8 mouse cellular contexts compared by ENCODE assay signal in the genomic region with DNA sequence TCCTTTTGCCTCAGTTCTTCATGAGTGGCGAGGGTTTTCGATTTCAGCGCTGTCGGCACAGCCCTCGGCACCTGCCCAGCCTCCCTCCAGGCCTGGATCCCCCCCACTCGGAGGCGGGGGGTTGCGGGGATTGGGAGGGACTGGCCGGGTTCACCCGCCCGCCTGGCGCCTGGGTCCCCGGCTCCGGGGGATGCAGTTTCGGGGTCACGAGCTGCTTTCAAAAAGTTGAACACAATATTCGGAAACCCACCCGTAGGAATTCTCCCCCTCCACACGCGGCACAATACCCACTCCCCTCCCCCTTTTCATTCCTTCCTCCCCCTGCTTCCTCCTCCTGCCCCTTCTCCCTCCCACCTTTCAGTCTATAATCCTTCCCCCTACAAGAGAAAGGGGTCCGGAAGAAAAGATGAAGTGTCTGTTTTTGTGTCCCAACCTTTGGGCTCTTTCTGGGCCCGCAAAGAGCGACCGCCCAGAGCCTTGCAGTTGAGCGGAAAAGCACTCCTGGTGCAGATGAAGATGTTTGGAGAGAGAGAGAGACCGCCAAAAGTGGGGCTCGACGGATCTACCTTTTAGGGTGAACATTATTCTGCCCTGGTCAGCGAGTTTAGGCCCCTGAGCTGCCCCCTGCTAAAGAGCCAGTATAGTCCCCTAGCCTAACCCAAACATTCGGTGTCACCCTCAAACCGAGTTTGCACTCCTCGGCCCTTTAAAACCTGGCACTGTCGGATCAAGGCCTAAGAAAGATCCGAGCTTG. TPM values are rescaled to one million over a fixed set of nuclear protein-coding genes. Genes with fewer than 3 reads are reported as not detected.
A peak's percentile ranks its signal among the peaks of the same experiment; 100 is the strongest.
DNase-seq lines count a peak whose midpoint lies in the region; ATAC-seq and TF ChIP-seq lines count a peak whose summit lies in the region.

No protein-coding gene starts in this region.

- WGBS in heart, postnatal 0 days = 3% methylated on average over 34 of the region's 34 CpGs
- WGBS in heart, adult 2 months = 4% methylated on average over 34 of the region's 34 CpGs
- WGBS in embryonic facial prominence, embryonic 11.5 days = under 1% methylated on average over 34 of the region's 34 CpGs
- WGBS in hindbrain, embryonic 12.5 days = under 1% methylated on average over 34 of the region's 34 CpGs
- WGBS in midbrain, embryonic 15.5 days = 1% methylated on average over 34 of the region's 34 CpGs

- H3K79me2 ChIP-seq in heart, adult 2 months (replicated peaks; ENCODE audit: control insufficient read depth, insufficient read depth, low read length) = no peaks in the 10 kb centered on the region

- H3K4me1 ChIP-seq in heart, postnatal 0 days (ENCODE audit: control insufficient read depth, insufficient read depth) = peaks cover 5% of the 10 kb centered on the region; the same call in 1 of the 2 replicates
- H3K4me1 ChIP-seq in heart, adult 2 months (ENCODE audit: control insufficient read depth, insufficient read depth, low read length) = no peaks in the 10 kb centered on the region
- 0 out of 2 replicates have a peak, but pooled peaks cover 4% of the 10 kb centered on the region for H3K4me1 ChIP-seq in embryonic facial prominence, embryonic 11.5 days (ENCODE audit: control insufficient read depth, insufficient read depth, low read length)
- H3K4me1 ChIP-seq in hindbrain, embryonic 12.5 days = peaks cover 23% of the 10 kb centered on the region
- H3K4me1 ChIP-seq in midbrain, embryonic 15.5 days = peaks cover 17% of the 10 kb centered on the region

- peaks cover 100% of the 10 kb centered on the region for H3K27me3 ChIP-seq in heart, postnatal 0 days (ENCODE audit: control insufficient read depth, insufficient read depth, low read length)
- peaks cover 41% of the 10 kb centered on the region for H3K27me3 ChIP-seq in heart, adult 2 months (ENCODE audit: control insufficient read depth, insufficient read depth, low read length)
- peaks cover 86% of the 10 kb centered on the region for H3K27me3 ChIP-seq in embryonic facial prominence, embryonic 11.5 days (ENCODE audit: control insufficient read depth, insufficient read depth, low read length)
- H3K27me3 ChIP-seq in hindbrain, embryonic 12.5 days = peaks cover 100% of the 10 kb centered on the region
- peaks cover 84% of the 10 kb centered on the region for H3K27me3 ChIP-seq in midbrain, embryonic 15.5 days (replicated peaks)

- no peak for TF ChIP-seq CTCF in heart, postnatal 0 days (IDR thresholded peaks at IDR 0.05; ENCODE audit: low read depth)
- no peak for TF ChIP-seq CTCF in heart, adult 2 months (IDR thresholded peaks at IDR 0.05)

- intact Hi-C loops in heart, adult 2 months (cut with DNase I) = no loop called here

- H3K9me3 ChIP-seq in heart, postnatal 0 days (replicated peaks; ENCODE audit: control insufficient read depth, low read length) = no peaks in the 10 kb centered on the region
- H3K9me3 ChIP-seq in embryonic facial prominence, embryonic 11.5 days (replicated peaks; ENCODE audit: control insufficient read depth, low read length) = no peaks in the 10 kb centered on the region
- no peaks in the 10 kb centered on the region for H3K9me3 ChIP-seq in hindbrain, embryonic 12.5 days (replicated peaks)
- no peaks in the 10 kb centered on the region for H3K9me3 ChIP-seq in midbrain, embryonic 15.5 days

- no peak for TF ChIP-seq EP300 in heart, postnatal 0 days (IDR thresholded peaks at IDR 0.05; ENCODE audit: low read depth)
- TF ChIP-seq EP300 in heart, adult 2 months (IDR thresholded peaks at IDR 0.05; ENCODE audit: insufficient read depth, low read depth, low read length) = no peak

- peak overlapping the region; percentile 25 for H3K4me3 ChIP-seq in heart, postnatal 0 days (ENCODE audit: low read depth, low read length)
- H3K4me3 ChIP-seq in heart, adult 2 months = no peak overlapping the region
- H3K4me3 ChIP-seq in embryonic facial prominence, embryonic 11.5 days (ENCODE audit: low read depth, low read length) = peak overlapping the region; percentile 38
- H3K4me3 ChIP-seq in hindbrain, embryonic 12.5 days = peak overlapping the region; percentile 10; the same call in 1 of the 2 replicates
- peak overlapping the region; percentile 29 for H3K4me3 ChIP-seq in midbrain, embryonic 15.5 days

- H3K36me3 ChIP-seq in heart, postnatal 0 days (replicated peaks; ENCODE audit: control insufficient read depth, insufficient read depth, low read length) = no peaks in the 10 kb centered on the region
- no peaks in the 10 kb centered on the region for H3K36me3 ChIP-seq in heart, adult 2 months (ENCODE audit: control insufficient read depth, insufficient read depth, low read length)
- H3K36me3 ChIP-seq in embryonic facial prominence, embryonic 11.5 days (replicated peaks; ENCODE audit: control insufficient read depth, insufficient read depth, low read depth, low read length) = no peaks in the 10 kb centered on the region
- no peaks in the 10 kb centered on the region for H3K36me3 ChIP-seq in hindbrain, embryonic 12.5 days
- no peaks in the 10 kb centered on the region for H3K36me3 ChIP-seq in midbrain, embryonic 15.5 days (replicated peaks)

- no peak overlapping the region for H3K9ac ChIP-seq in heart, postnatal 0 days (replicated peaks; ENCODE audit: low read depth, low read length)
- H3K9ac ChIP-seq in heart, adult 2 months (ENCODE audit: low read depth, low read length) = no peak overlapping the region
- H3K9ac ChIP-seq in embryonic facial prominence, embryonic 11.5 days (replicated peaks; ENCODE audit: low read length) = peak overlapping the region; percentile 59
- 0 out of 2 replicates have a peak overlapping the region, but pooled peaks have one; percentile 13 for H3K9ac ChIP-seq in hindbrain, embryonic 12.5 days
- H3K9ac ChIP-seq in midbrain, embryonic 15.5 days = peak overlapping the region; percentile 19

- no peak overlapping the region for H3K27ac ChIP-seq in heart, postnatal 0 days (ENCODE audit: low read depth)
- H3K27ac ChIP-seq in heart, adult 2 months = no peak overlapping the region
- peak overlapping the region; percentile 76 for H3K27ac ChIP-seq in embryonic facial prominence, embryonic 11.5 days (replicated peaks; ENCODE audit: low read depth, low read length)
- no peak overlapping the region for H3K27ac ChIP-seq in hindbrain, embryonic 12.5 days
- H3K27ac ChIP-seq in midbrain, embryonic 15.5 days = peak overlapping the region; percentile 72

- peak overlapping the region; percentile 41 for H3K4me2 ChIP-seq in heart, postnatal 0 days (ENCODE audit: low read depth, low read length)
- H3K4me2 ChIP-seq in embryonic facial prominence, embryonic 11.5 days (ENCODE audit: low read depth, low read length) = peak overlapping the region; percentile 52
- H3K4me2 ChIP-seq in hindbrain, embryonic 12.5 days (replicated peaks) = peak overlapping the region; percentile 27
- peak overlapping the region; percentile 42 for H3K4me2 ChIP-seq in midbrain, embryonic 15.5 days

- no peak for TF ChIP-seq POLR2A in heart, adult 2 months (IDR thresholded peaks at IDR 0.05; ENCODE audit: insufficient read depth, low read depth, low read length)

- DNase-seq in heart, postnatal 0 days (ENCODE audit: low spot score) = no peak
- no peak for DNase-seq in heart, adult 2 months
- peak; percentile 54 for DNase-seq in embryonic facial prominence, embryonic 11.5 days (ENCODE audit: low spot score)
- no peak for DNase-seq in frontal cortex, postnatal 36 days (ENCODE audit: low spot score in 2 of 2)
- no peak for DNase-seq in cerebellum, adult 18-20 months

- ATAC-seq in heart, postnatal 0 days (ENCODE audit: insufficient read depth, low read depth) = no peak
- peak; percentile 15 for ATAC-seq in embryonic facial prominence, embryonic 11.5 days (replicated peaks; ENCODE audit: insufficient number of reproducible peaks, low FRiP score, low TSS enrichment, low read depth)
- ATAC-seq in hindbrain, embryonic 12.5 days (ENCODE audit: low FRiP score) = no peak
- ATAC-seq in midbrain, embryonic 15.5 days (replicated peaks) = no peak
- no peak for ATAC-seq in inflammation-experienced regulatory T-cells, adult 6 months

RNA-seq across cellular contexts. Expression of a gene that starts 5.1 kb away (rescaled TPM):
- total RNA-seq in heart, postnatal 0 days (2014; rRNA removed; ENCODE audit: low replicate concordance) = not detected in 2 replicates
- not detected in 2 replicates for polyA plus RNA-seq in heart, postnatal 0 days (2015; fragmentation: Nextera tagmentation; extraction: Ambion mirVana)
- not detected for total RNA-seq in heart, adult 2 months (2021)
- polyA plus RNA-seq in heart, adult 2 months (2012; rRNA removed) = 0.06 TPM in 1 of 2 replicates, not detected in the other
- 9.5 and 10.5 TPM in 2 replicates for polyA plus RNA-seq in embryonic facial prominence, embryonic 11.5 days (2014; fragmentation: Nextera tagmentation; extraction: Ambion mirVana)
- polyA plus RNA-seq in hindbrain, embryonic 12.5 days (2016; fragmentation: Nextera tagmentation; extraction: Ambion mirVana) = 0.45 and 0.68 TPM in 2 replicates
- 30.2 and 30.4 TPM in 2 replicates for polyA plus RNA-seq in midbrain, embryonic 15.5 days (2015; fragmentation: Nextera tagmentation; extraction: Ambion mirVana)
- polyA plus RNA-seq in inflammation-experienced regulatory T-cells, adult 6 months (2017; shearing (Covaris generic)) = under 1 TPM in 1 of 3 experiments, not detected in 2; 0.12 TPM

Comparison
In these comparisons a context has a peak if more than half of its experiments do, and no peak if none do; other contexts are left out.
1. H3K27ac ChIP-seq: peak in embryonic facial prominence, embryonic 11.5 days (single experiment) and midbrain, embryonic 15.5 days (single experiment); none in heart, postnatal 0 days (single experiment), heart, adult 2 months (single experiment) and hindbrain, embryonic 12.5 days (single experiment).
2. H3K9ac ChIP-seq: peak in embryonic facial prominence, embryonic 11.5 days (single experiment), hindbrain, embryonic 12.5 days (single experiment) and midbrain, embryonic 15.5 days (single experiment); none in heart, postnatal 0 days (single experiment) and heart, adult 2 months (single experiment).
3. Peak in every context shown above with its lines, with median percentiles within 50 percentile points of each other: H3K4me2 ChIP-seq.